Mouse (Mus musculus) neural tube, embryonic 15.5 days (tissue): ENCODE measurements at regions not wholly inside any gene's neighbourhood (a gene's known extent, or its start where the extent isn't known, plus 50 kb on each side); places are given as distances from the start of the nearest gene placed in this dataset.
"Not testable (repeated sequence)": the region's sequence is repeated elsewhere in the genome, so short reads cannot be mapped to it uniquely, and the experiment has no call there.

ENCODE experiments used
- ATAC-seq: fragments of 200-750 bp; cut with Nextera tagmentation; 2 replicates; pipeline ENCODE4 v1.8.0; 2017; ENCODE audit warnings: mild to moderate bottlenecking, moderate TSS enrichment, moderate library complexity; ENCODE audit not compliant: low FRiP score
- H3K27ac ChIP-seq: fragments of 300-500 bp; sonication (generic); replicated peaks from 2 replicates; pipeline ENCODE4 v1.5.1; 2015; ENCODE audit warnings: mild to moderate bottlenecking, inconsistent platforms
- H3K27me3 ChIP-seq: fragments of 300-500 bp; sonication (generic); replicated peaks from 2 replicates; pipeline ENCODE4 v1.6.1; 2015; ENCODE audit warnings: inconsistent platforms
- H3K36me3 ChIP-seq: fragments of 300-500 bp; sonication (generic); 2 replicates; pipeline ENCODE4 v1.6.1; 2015; ENCODE audit warnings: inconsistent platforms
- H3K4me1 ChIP-seq: fragments of 300-500 bp; sonication (generic); 2 replicates; pipeline ENCODE4 v1.6.1; 2015; ENCODE audit warnings: inconsistent platforms
- H3K4me2 ChIP-seq: fragments of 300-500 bp; sonication (generic); 2 replicates; pipeline ENCODE4 v1.6.1; 2015; ENCODE audit warnings: inconsistent platforms, mild to moderate bottlenecking, moderate library complexity
- H3K4me3 ChIP-seq: fragments of 300-500 bp; sonication (generic); replicated peaks from 2 replicates; pipeline ENCODE4 v1.5.1; 2015; ENCODE audit warnings: mild to moderate bottlenecking, inconsistent platforms
- H3K9ac ChIP-seq: fragments of 300-500 bp; sonication (generic); replicated peaks from 2 replicates; pipeline ENCODE4 v1.6.1; 2015; ENCODE audit warnings: mild to moderate bottlenecking, inconsistent platforms
- H3K9me3 ChIP-seq: fragments of 300-500 bp; sonication (generic); replicated peaks from 2 replicates; pipeline ENCODE4 v1.6.1; 2016; ENCODE audit warnings: inconsistent platforms
- WGBS: fragments of 180-500 bp; shearing (Covaris S2); methylation state at CpG from one replicate; pipeline ENCODE4 v1.1.7; 2015; ENCODE audit warnings: mixed read lengths; 5-methylcytosine and 5-hydroxymethylcytosine counted together

- no peak for ATAC-seq
- H3K36me3 ChIP-seq, result no peaks in the 10 kb centered on the region
These were observed 75.6 kb upstream of the Trim24 start for GRCm38 (mm10) chr6:37795001-37795400.

GRCm38 (mm10) chr6:37803231-37803630, 67.4 kb upstream of the Trim24 start:
- no peak for ATAC-seq
- H3K27me3 ChIP-seq, result no peaks in the 10 kb centered on the region
- 96% methylated on average over 5 of the region's 5 CpGs for WGBS

More at GRCm38 (mm10) chr6:37795001-37795400, 75.6 kb upstream of the Trim24 start:
- no peaks in the 10 kb centered on the region for H3K9me3 ChIP-seq
- no peak overlapping the region for H3K4me3 ChIP-seq
- H3K4me1 ChIP-seq, result no peaks in the 10 kb centered on the region
- no peaks in the 10 kb centered on the region for H3K27me3 ChIP-seq
- no peak overlapping the region for H3K9ac ChIP-seq
- H3K27ac ChIP-seq, result no peak overlapping the region
- H3K4me2 ChIP-seq, result no peak overlapping the region

GRCm38 (mm10) chr6:37805896-37806295, 64.7 kb upstream of the Trim24 start:
- H3K4me3 ChIP-seq, H3K9me3 ChIP-seq, H3K4me2 ChIP-seq, H3K27me3 ChIP-seq, H3K36me3 ChIP-seq, H3K9ac ChIP-seq, H3K27ac ChIP-seq, ATAC-seq, H3K4me1 ChIP-seq: not testable (repeated sequence)
- WGBS, result 97% methylated on average over 24 of the region's 24 CpGs

More at GRCm38 (mm10) chr6:37803231-37803630, 67.4 kb upstream of the Trim24 start:
- Histone ChIP-seq H3K9me3 (no peaks in the 10 kb centered on the region), H3K4me2 (no peak overlapping the region), H3K4me1 (no peaks in the 10 kb centered on the region), H3K27ac (no peak overlapping the region), H3K9ac (no peak overlapping the region), H3K36me3 (no peaks in the 10 kb centered on the region), H3K4me3 (no peak overlapping the region)

GRCm38 (mm10) chr6:37806529-37807191, 64.0 kb upstream of the Trim24 start:
- not testable (repeated sequence) for H3K27me3 ChIP-seq, H3K9ac ChIP-seq, H3K36me3 ChIP-seq, H3K27ac ChIP-seq, H3K4me2 ChIP-seq, H3K4me1 ChIP-seq, H3K4me3 ChIP-seq, H3K9me3 ChIP-seq
- 80% methylated on average over 1 of the region's 10 CpGs for WGBS
- ATAC-seq, result peak; percentile 53; the same call in 1 of the 2 replicates

- WGBS, result 64% methylated on average over 2 of the region's 2 CpGs
- not testable (repeated sequence) for H3K9ac ChIP-seq, H3K36me3 ChIP-seq, H3K4me1 ChIP-seq, H3K27me3 ChIP-seq, H3K27ac ChIP-seq, H3K4me2 ChIP-seq, H3K4me3 ChIP-seq, H3K9me3 ChIP-seq, ATAC-seq
These were observed 55.4 kb upstream of the Trim24 start for GRCm38 (mm10) chr6:37815218-37815617.
